Mouse (Mus musculus) liver, adult 2 months (tissue): ENCODE data around the gene Psmd12.
"Not testable (repeated sequence)": the region's sequence is repeated elsewhere in the genome, so short reads cannot be mapped to it uniquely, and the experiment has no call there.

ENCODE experiments used
- CTCF ChIP-seq: fragments of 200-500 bp; IDR thresholded peaks from 2 replicates; pipeline ENCODE4 v1.5.1; 2011; ENCODE audit warnings: low read depth, low read length, control low read depth
- POLR2A ChIP-seq: fragments of 200-500 bp; IDR thresholded peaks from 2 replicates; pipeline ENCODE4 v1.6.1; 2011; ENCODE audit warnings: low read length, control low read depth; ENCODE audit not compliant: insufficient read depth; ENCODE audit errors: extremely low read depth

GRCm38 (mm10) chr11:107504364-107504763, 25.1 kb downstream of the Psmd12 start:
- not testable (repeated sequence) for TF ChIP-seq POLR2A, CTCF
